Mouse (Mus musculus) T-helper 2 cell (primary cell): ENCODE measurements around the gene Lingo2.

ENCODE experiments used
- in situ Hi-C: fragments of 300-600 bp; cut with MboI, MseI; formaldehyde crosslinking; loops from one replicate; pipeline ENCODE4 v1.15.1; 2025; ENCODE audit warnings: high pct_unique_total_duplicates

Lingo2 gene

GRCm38 (mm10) chr4:36951150-36951954 lies at the start of gene Lingo2:
Lingo2 (minus strand) TSS chr4:36951747.
- in situ Hi-C loops, result no loop called here

- in situ Hi-C loops, result no loop called here
Measured at GRCm38 (mm10) chr4:36973358-36973757, 21.8 kb upstream of the Lingo2 start.

- in situ Hi-C loops, result no loop called here
Measured at GRCm38 (mm10) chr4:36952431-36953429, 1.2 kb upstream of the Lingo2 start.

- in situ Hi-C loops, result no loop called here
Measured at GRCm38 (mm10) chr4:36951955-36952215, 338 bp upstream of the Lingo2 start.

- in situ Hi-C loops, result no loop called here
Measured at GRCm38 (mm10) chr4:36950790-36951149, 777 bp downstream of the Lingo2 start.

- in situ Hi-C loops, result no loop called here
Measured at GRCm38 (mm10) chr4:36950021-36950751, 1.4 kb downstream of the Lingo2 start.

- in situ Hi-C loops, result no loop called here
Measured at GRCm38 (mm10) chr4:36890810-36891209, 60.7 kb downstream of the Lingo2 start.

- in situ Hi-C loops, result no loop called here
Measured at GRCm38 (mm10) chr4:36890365-36890764, 61.2 kb downstream of the Lingo2 start.

- in situ Hi-C loops, result no loop called here
Measured at GRCm38 (mm10) chr4:36874781-36875180, 76.8 kb downstream of the Lingo2 start.

GRCm38 (mm10) chr4:36824982-36825381 lies 126.6 kb downstream of the Lingo2 start:
- in situ Hi-C loops, result no loop called here

- in situ Hi-C loops, result no loop called here
Measured at GRCm38 (mm10) chr4:36821914-36822313, 129.6 kb downstream of the Lingo2 start.

- in situ Hi-C loops, result no loop called here
Measured at GRCm38 (mm10) chr4:36775088-36775487, 176.5 kb downstream of the Lingo2 start.

- in situ Hi-C loops, result no loop called here
Measured at GRCm38 (mm10) chr4:36730691-36731090, 220.9 kb downstream of the Lingo2 start.

GRCm38 (mm10) chr4:36716411-36716810 lies 235.1 kb downstream of the Lingo2 start:
- in situ Hi-C loops, result no loop called here

GRCm38 (mm10) chr4:36698888-36699287 lies 252.7 kb downstream of the Lingo2 start:
- in situ Hi-C loops, result no loop called here

- in situ Hi-C loops, result no loop called here
Measured at GRCm38 (mm10) chr4:36696810-36697209, 254.7 kb downstream of the Lingo2 start.

GRCm38 (mm10) chr4:36659920-36660319 lies 291.6 kb downstream of the Lingo2 start:
- in situ Hi-C loops, result no loop called here

GRCm38 (mm10) chr4:36647753-36648152 lies 303.8 kb downstream of the Lingo2 start:
- in situ Hi-C loops, result no loop called here

- in situ Hi-C loops, result no loop called here
Measured at GRCm38 (mm10) chr4:36635666-36636065, 315.9 kb downstream of the Lingo2 start.

- in situ Hi-C loops, result loop anchor here (10.0 kb wide), 1 partner anchor 1898 kb away; no protein-coding TSS in a partner anchor
Measured at GRCm38 (mm10) chr4:36576801-36577200, 374.7 kb downstream of the Lingo2 start.

- in situ Hi-C loops, result loop anchor here (10.0 kb wide), 1 partner anchor 1899 kb away; no protein-coding TSS in a partner anchor
Measured at GRCm38 (mm10) chr4:36576256-36576655, 375.3 kb downstream of the Lingo2 start.

- in situ Hi-C loops, result no loop called here
Measured at GRCm38 (mm10) chr4:36566544-36566943, 385.0 kb downstream of the Lingo2 start.
